Comparison of ENCODE assay signal across 8 mouse cellular contexts in the genomic region with DNA sequence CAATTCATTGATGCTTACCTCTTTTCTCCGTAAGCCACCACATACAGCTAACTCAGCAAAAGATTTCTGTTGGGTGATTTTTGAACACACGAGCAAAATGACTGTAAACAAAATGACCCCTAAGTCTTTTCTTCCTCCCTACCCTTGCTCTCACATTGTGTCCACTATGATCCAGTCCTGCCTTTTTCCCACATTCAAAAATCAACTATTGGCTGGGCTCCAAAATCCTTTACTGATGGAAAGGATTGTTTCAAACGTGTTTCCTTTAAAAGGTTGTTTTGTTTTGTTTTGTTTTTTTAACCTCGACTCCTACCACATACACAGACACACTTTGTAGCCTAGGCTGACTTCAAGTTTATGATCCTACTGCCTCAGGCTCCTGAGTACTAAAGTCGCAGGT. TPM values are rescaled to one million over a fixed set of nuclear protein-coding genes. Genes with fewer than 3 reads are reported as not detected.
DNase-seq lines count a peak whose midpoint lies in the region; ATAC-seq and TF ChIP-seq lines count a peak whose summit lies in the region.

No protein-coding gene starts in this region.

- peak overlapping the region; percentile 67 for H3K4me3 ChIP-seq in kidney, embryonic 15.5 days (replicated peaks)
- H3K4me3 ChIP-seq in brown adipose tissue, adult 24 weeks (ENCODE audit: insufficient read depth, low read depth, low read length): peak overlapping the region; percentile 74
- peak overlapping the region; percentile 52 for H3K4me3 ChIP-seq in hindbrain, postnatal 0 days (ENCODE audit: low read length)
- peak overlapping the region; percentile 47 for H3K4me3 ChIP-seq in midbrain, embryonic 14.5 days (replicated peaks; ENCODE audit: low read depth, low read length)

- H3K36me3 ChIP-seq in kidney, embryonic 15.5 days: no peaks in the 10 kb centered on the region
- H3K36me3 ChIP-seq in hindbrain, postnatal 0 days (ENCODE audit: insufficient read depth, low read length): no peaks in the 10 kb centered on the region
- H3K36me3 ChIP-seq in midbrain, embryonic 14.5 days (ENCODE audit: control insufficient read depth, insufficient read depth, low read length): no peaks in the 10 kb centered on the region

- no peak for DNase-seq in kidney, postnatal 4 days
- DNase-seq in hindbrain, postnatal 0 days (ENCODE audit: low spot score): no peak
- no peak for DNase-seq in midbrain, embryonic 14.5 days
- no peak for DNase-seq in adrenal gland, postnatal 36 days
- DNase-seq in gastrocnemius, postnatal 10 days: no peak

- H3K4me1 ChIP-seq in kidney, embryonic 15.5 days: peaks cover 9% of the 10 kb centered on the region
- H3K4me1 ChIP-seq in brown adipose tissue, adult 24 weeks (ENCODE audit: control insufficient read depth, insufficient read depth, insufficient read length, low read length): peaks cover 9% of the 10 kb centered on the region; the same call in 1 of the 2 replicates
- no peaks in the 10 kb centered on the region for H3K4me1 ChIP-seq in hindbrain, postnatal 0 days (ENCODE audit: insufficient read depth, low read length)
- H3K4me1 ChIP-seq in midbrain, embryonic 14.5 days (ENCODE audit: control insufficient read depth, insufficient read depth, low read length): peaks cover 12% of the 10 kb centered on the region; the same call in 1 of the 2 replicates

- TF ChIP-seq CTCF in hindbrain, postnatal 0 days (IDR thresholded peaks at IDR 0.05; ENCODE audit: low read depth): no peak

- H3K27ac ChIP-seq in kidney, embryonic 15.5 days: peak overlapping the region; percentile 97
- peak overlapping the region; percentile 98 for H3K27ac ChIP-seq in brown adipose tissue, adult 24 weeks (replicated peaks; ENCODE audit: low read depth, low read length)
- peak overlapping the region; percentile 99 for H3K27ac ChIP-seq in hindbrain, postnatal 0 days
- H3K27ac ChIP-seq in midbrain, embryonic 14.5 days (replicated peaks; ENCODE audit: low read depth, low read length): peak overlapping the region; percentile 99

- H3K4me2 ChIP-seq in kidney, embryonic 15.5 days: peak overlapping the region; percentile 69
- H3K4me2 ChIP-seq in hindbrain, postnatal 0 days (ENCODE audit: low read depth, low read length): peak overlapping the region; percentile 71
- peak overlapping the region; percentile 55 for H3K4me2 ChIP-seq in midbrain, embryonic 14.5 days (ENCODE audit: low read length)

- H3K9me3 ChIP-seq in kidney, embryonic 15.5 days (replicated peaks): no peaks in the 10 kb centered on the region
- H3K9me3 ChIP-seq in hindbrain, postnatal 0 days (ENCODE audit: low read length): no peaks in the 10 kb centered on the region
- no peaks in the 10 kb centered on the region for H3K9me3 ChIP-seq in midbrain, embryonic 14.5 days (ENCODE audit: control insufficient read depth, low read length)

- peak overlapping the region; percentile 62 for H3K9ac ChIP-seq in kidney, embryonic 15.5 days
- peak overlapping the region; percentile 69 for H3K9ac ChIP-seq in hindbrain, postnatal 0 days (replicated peaks; ENCODE audit: low read length)
- H3K9ac ChIP-seq in midbrain, embryonic 14.5 days (replicated peaks; ENCODE audit: low read length): peak overlapping the region; percentile 55; the same call in 1 of the 2 replicates

- 36% methylated on average over 5 of the region's 5 CpGs for WGBS in kidney, embryonic 15.5 days
- 51% methylated on average over 5 of the region's 5 CpGs for WGBS in hindbrain, postnatal 0 days
- WGBS in midbrain, embryonic 14.5 days: 43% methylated on average over 5 of the region's 5 CpGs

- no peaks in the 10 kb centered on the region for H3K27me3 ChIP-seq in kidney, embryonic 15.5 days
- H3K27me3 ChIP-seq in hindbrain, postnatal 0 days (ENCODE audit: insufficient read depth, low read length): no peaks in the 10 kb centered on the region
- no peaks in the 10 kb centered on the region for H3K27me3 ChIP-seq in midbrain, embryonic 14.5 days (ENCODE audit: control insufficient read depth, insufficient read depth, low read length)

- ATAC-seq in kidney, embryonic 15.5 days (replicated peaks; ENCODE audit: low FRiP score): no peak
- ATAC-seq in hindbrain, postnatal 0 days: no peak
- no peak for ATAC-seq in midbrain, embryonic 14.5 days (ENCODE audit: low FRiP score, low TSS enrichment)
- ATAC-seq in granulocyte monocyte progenitor cell, adult 5-6 weeks (replicated peaks; ENCODE audit: poor library complexity, severe bottlenecking): no peak

RNA-seq across cellular contexts. Expression of a gene that starts 2.5 kb away (rescaled TPM):
- polyA plus RNA-seq in kidney, embryonic 15.5 days (2015; fragmentation: Nextera tagmentation; extraction: Ambion mirVana): 7.9 and 9.4 TPM in 2 replicates
- 1.3 and 2.2 TPM in 2 replicates for polyA plus RNA-seq in brown adipose tissue, adult 24 weeks (2012; ENCODE audit: insufficient read depth, insufficient read length, missing spikeins)
- 1.3 and 1.8 TPM in 2 replicates for total RNA-seq in hindbrain, postnatal 0 days (2014; rRNA removed)
- 1.2 and 1.7 TPM in 2 replicates for polyA plus RNA-seq in hindbrain, postnatal 0 days (2015; fragmentation: Nextera tagmentation; extraction: Ambion mirVana)
- 4.6 and 6.8 TPM in 2 replicates for polyA plus RNA-seq in midbrain, embryonic 14.5 days (2014; fragmentation: Nextera tagmentation; extraction: Ambion mirVana)
- 1 to 10 TPM; 2.3 to 2.4 TPM for total RNA-seq in adrenal gland, postnatal 36 days (2021)
- total RNA-seq in gastrocnemius, postnatal 10 days (2021): under 1 TPM; 0.78 to 0.90 TPM
- total RNA-seq in granulocyte monocyte progenitor cell, adult 5-6 weeks (2014; fragmentation: Nextera tagmentation): 0.26 TPM in 1 of 2 replicates, not detected in the other
- 0.56 and 2.6 TPM in 2 replicates for total RNA-seq in granulocyte monocyte progenitor cell, adult 5-6 weeks (2017)

RNA-seq across cellular contexts. Expression of a gene that starts 10.3 kb away (rescaled TPM):
- polyA plus RNA-seq in kidney, embryonic 15.5 days (2015; fragmentation: Nextera tagmentation; extraction: Ambion mirVana): 21.9 and 28.3 TPM in 2 replicates
- 19.7 and 20.3 TPM in 2 replicates for polyA plus RNA-seq in brown adipose tissue, adult 24 weeks (2012; ENCODE audit: insufficient read depth, insufficient read length, missing spikeins)
- 240 and 243 TPM in 2 replicates for total RNA-seq in hindbrain, postnatal 0 days (2014; rRNA removed)
- polyA plus RNA-seq in hindbrain, postnatal 0 days (2015; fragmentation: Nextera tagmentation; extraction: Ambion mirVana): 29.1 and 32.6 TPM in 2 replicates
- polyA plus RNA-seq in midbrain, embryonic 14.5 days (2014; fragmentation: Nextera tagmentation; extraction: Ambion mirVana): 54.0 and 75.3 TPM in 2 replicates
- total RNA-seq in adrenal gland, postnatal 36 days (2021): 10 to 100 TPM; 74.4 to 81.3 TPM
- 10 to 100 TPM; 31.1 to 38.8 TPM for total RNA-seq in gastrocnemius, postnatal 10 days (2021)
- total RNA-seq in granulocyte monocyte progenitor cell, adult 5-6 weeks (2014; fragmentation: Nextera tagmentation): 59.4 and 68.2 TPM in 2 replicates
- total RNA-seq in granulocyte monocyte progenitor cell, adult 5-6 weeks (2017): 68.6 and 86.0 TPM in 2 replicates

RNA-seq across cellular contexts. Expression of a gene that starts 39.1 kb away (rescaled TPM):
- 49.0 and 55.1 TPM in 2 replicates for polyA plus RNA-seq in kidney, embryonic 15.5 days (2015; fragmentation: Nextera tagmentation; extraction: Ambion mirVana)
- polyA plus RNA-seq in brown adipose tissue, adult 24 weeks (2012; ENCODE audit: insufficient read depth, insufficient read length, missing spikeins): 104 and 137 TPM in 2 replicates
- total RNA-seq in hindbrain, postnatal 0 days (2014; rRNA removed): 19.0 and 23.3 TPM in 2 replicates
- 18.5 and 21.2 TPM in 2 replicates for polyA plus RNA-seq in hindbrain, postnatal 0 days (2015; fragmentation: Nextera tagmentation; extraction: Ambion mirVana)
- polyA plus RNA-seq in midbrain, embryonic 14.5 days (2014; fragmentation: Nextera tagmentation; extraction: Ambion mirVana): 11.3 and 13.1 TPM in 2 replicates
- total RNA-seq in adrenal gland, postnatal 36 days (2021): 100 to 1,000 TPM in 1 of 2 experiments, 10 to 100 TPM in 1; 90.8 to 117 TPM
- 10 to 100 TPM in 1 of 2 experiments, 1 to 10 TPM in 1; 8.0 to 10.0 TPM for total RNA-seq in gastrocnemius, postnatal 10 days (2021)
- total RNA-seq in granulocyte monocyte progenitor cell, adult 5-6 weeks (2014; fragmentation: Nextera tagmentation): 34.1 and 42.6 TPM in 2 replicates
- 12.5 and 23.4 TPM in 2 replicates for total RNA-seq in granulocyte monocyte progenitor cell, adult 5-6 weeks (2017)

RNA-seq across cellular contexts. Expression of a gene that starts 42.5 kb away (rescaled TPM):
- 67.0 and 73.4 TPM in 2 replicates for polyA plus RNA-seq in kidney, embryonic 15.5 days (2015; fragmentation: Nextera tagmentation; extraction: Ambion mirVana)
- polyA plus RNA-seq in brown adipose tissue, adult 24 weeks (2012; ENCODE audit: insufficient read depth, insufficient read length, missing spikeins): 13.6 and 19.5 TPM in 2 replicates
- total RNA-seq in hindbrain, postnatal 0 days (2014; rRNA removed): 57.4 and 72.6 TPM in 2 replicates
- 42.0 and 43.9 TPM in 2 replicates for polyA plus RNA-seq in hindbrain, postnatal 0 days (2015; fragmentation: Nextera tagmentation; extraction: Ambion mirVana)
- 46.4 and 55.4 TPM in 2 replicates for polyA plus RNA-seq in midbrain, embryonic 14.5 days (2014; fragmentation: Nextera tagmentation; extraction: Ambion mirVana)
- total RNA-seq in adrenal gland, postnatal 36 days (2021): 100 to 1,000 TPM in 1 of 2 experiments, 10 to 100 TPM in 1; 64.8 to 117 TPM
- 10 to 100 TPM; 57.2 to 70.5 TPM for total RNA-seq in gastrocnemius, postnatal 10 days (2021)
- total RNA-seq in granulocyte monocyte progenitor cell, adult 5-6 weeks (2014; fragmentation: Nextera tagmentation): 79.7 and 84.8 TPM in 2 replicates
- 81.4 and 87.5 TPM in 2 replicates for total RNA-seq in granulocyte monocyte progenitor cell, adult 5-6 weeks (2017)
